Mouse (Mus musculus) limb, embryonic 13.5 days (tissue): ENCODE measurements around the gene Ano3. TPM values are rescaled to one million over a fixed set of nuclear protein-coding genes. Genes with fewer than 3 reads are reported as not detected.

Experiments used
- ATAC-seq: fragments of 200-750 bp; cut with Nextera tagmentation; 2 replicates; pipeline ENCODE4 v1.8.0; 2017; ENCODE audit warnings: low read depth, moderate number of reproducible peaks, moderate TSS enrichment; ENCODE audit not compliant: low FRiP score
- H3K27ac ChIP-seq: fragments of 300-500 bp; sonication (generic); 2 replicates; pipeline ENCODE4 v1.5.1; 2015; ENCODE audit warnings: inconsistent platforms, mild to moderate bottlenecking, moderate library complexity
- H3K27me3 ChIP-seq: fragments of 300-500 bp; sonication (generic); 2 replicates; pipeline ENCODE4 v1.6.1; 2015; ENCODE audit warnings: mild to moderate bottlenecking, inconsistent platforms
- H3K36me3 ChIP-seq: fragments of 300-500 bp; sonication (generic); 2 replicates; pipeline ENCODE4 v1.6.1; 2015; ENCODE audit warnings: inconsistent platforms, mild to moderate bottlenecking, moderate library complexity
- H3K4me1 ChIP-seq: fragments of 300-500 bp; sonication (generic); 2 replicates; pipeline ENCODE4 v1.6.1; 2015; ENCODE audit warnings: inconsistent platforms
- H3K4me2 ChIP-seq: fragments of 300-500 bp; sonication (generic); replicated peaks from 2 replicates; pipeline ENCODE4 v1.6.1; 2015; ENCODE audit warnings: inconsistent platforms, mild to moderate bottlenecking, moderate library complexity
- H3K4me3 ChIP-seq: fragments of 300-500 bp; sonication (generic); 2 replicates; pipeline ENCODE4 v1.5.1; 2015; ENCODE audit warnings: moderate library complexity, mild to moderate bottlenecking, inconsistent platforms
- H3K9ac ChIP-seq: fragments of 300-500 bp; sonication (generic); 2 replicates; pipeline ENCODE4 v1.6.1; 2015; ENCODE audit warnings: mild to moderate bottlenecking, inconsistent platforms
- H3K9me3 ChIP-seq: fragments of 300-500 bp; sonication (generic); 2 replicates; pipeline ENCODE4 v1.6.1; 2016; ENCODE audit warnings: inconsistent platforms
- WGBS: fragments of 180-500 bp; shearing (Covaris S2); methylation state at CpG from one replicate; pipeline ENCODE4 v1.1.7; 2015; 5-methylcytosine and 5-hydroxymethylcytosine counted together
- polyA plus RNA-seq: library from polyadenylated mRNA; unstranded; fragments of >200 nt; fragmentation: Nextera tagmentation; extraction: Ambion mirVana; gene quantifications from 2 replicates; pipeline ENCODE4 v1.2.1, GENCODE M21; 2015

The Ano3 gene
- polyA plus RNA-seq, 1 experiment from 2014 or later: 0.18 TPM

- Histone ChIP-seq H3K9ac (no peak overlapping the region), H3K27me3 (no peaks in the 10 kb centered on the region), H3K36me3 (no peaks in the 10 kb centered on the region), H3K27ac (no peak overlapping the region), H3K4me3 (no peak overlapping the region), H3K4me2 (no peak overlapping the region), H3K9me3 (no peaks in the 10 kb centered on the region), H3K4me1 (no peaks in the 10 kb centered on the region)
- ATAC-seq: no peak
- WGBS: 94% methylated on average over 3 of the region's 3 CpGs
Measured at GRCm38 (mm10) chr2:110709436-110709835, 241.3 kb downstream of the Ano3 start.

DNA sequence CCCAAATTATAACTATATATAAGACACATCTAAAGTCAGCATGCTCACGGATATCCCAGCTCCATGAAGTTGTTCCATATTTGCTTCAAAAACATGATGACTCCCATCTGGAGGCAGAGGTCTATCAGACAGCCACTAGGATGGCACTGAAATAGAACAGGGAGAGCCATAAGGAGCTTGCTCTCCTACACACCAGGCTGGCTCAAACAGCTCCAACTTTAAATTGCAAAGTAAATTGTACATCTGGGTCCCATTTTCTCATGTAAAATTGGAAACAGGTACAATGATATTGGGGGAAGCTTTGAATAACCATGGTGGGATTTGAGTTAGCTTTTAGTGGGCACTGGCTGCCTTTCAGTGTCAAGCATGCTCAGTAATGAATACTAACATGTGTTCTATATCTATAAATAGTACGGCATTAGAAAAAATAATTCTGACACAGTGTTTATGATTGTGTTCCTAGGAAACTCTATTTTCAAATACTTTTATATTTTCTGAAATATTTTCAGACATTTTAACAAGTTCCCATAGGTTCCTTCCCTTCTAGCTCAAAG is 279.6 kb downstream of the Ano3 start:
- Histone ChIP-seq H3K27ac (no peak overlapping the region), H3K4me2 (no peak overlapping the region), H3K27me3 (no peaks in the 10 kb centered on the region), H3K4me1 (peaks cover 3% of the 10 kb centered on the region), H3K9ac (no peak overlapping the region), H3K9me3 (no peaks in the 10 kb centered on the region), H3K36me3 (no peaks in the 10 kb centered on the region), H3K4me3 (no peak overlapping the region)
- peak; percentile 84 for ATAC-seq
- 33% methylated on average over 2 of the region's 2 CpGs for WGBS

- no peak for ATAC-seq
- 45% methylated on average over 4 of the region's 4 CpGs for WGBS
Measured at GRCm38 (mm10) chr2:110663329-110663728, 287.4 kb downstream of the Ano3 start.

GRCm38 (mm10) chr2:110644846-110645245 is 305.9 kb downstream of the Ano3 start:
- no peaks in the 10 kb centered on the region for H3K9me3 ChIP-seq
- no peak overlapping the region for H3K27ac ChIP-seq
- H3K4me2 ChIP-seq: no peak overlapping the region
- H3K4me3 ChIP-seq: no peak overlapping the region
- no peak for ATAC-seq
- H3K36me3 ChIP-seq: no peaks in the 10 kb centered on the region
- H3K4me1 ChIP-seq: no peaks in the 10 kb centered on the region
- H3K27me3 ChIP-seq: no peaks in the 10 kb centered on the region
- H3K9ac ChIP-seq: no peak overlapping the region

More at GRCm38 (mm10) chr2:110663329-110663728, 287.4 kb downstream of the Ano3 start:
- Histone ChIP-seq H3K4me2 (no peak overlapping the region), H3K9me3 (no peaks in the 10 kb centered on the region), H3K27ac (no peak overlapping the region), H3K27me3 (no peaks in the 10 kb centered on the region), H3K4me1 (no peaks in the 10 kb centered on the region), H3K9ac (no peak overlapping the region), H3K36me3 (no peaks in the 10 kb centered on the region), H3K4me3 (no peak overlapping the region)

DNA sequence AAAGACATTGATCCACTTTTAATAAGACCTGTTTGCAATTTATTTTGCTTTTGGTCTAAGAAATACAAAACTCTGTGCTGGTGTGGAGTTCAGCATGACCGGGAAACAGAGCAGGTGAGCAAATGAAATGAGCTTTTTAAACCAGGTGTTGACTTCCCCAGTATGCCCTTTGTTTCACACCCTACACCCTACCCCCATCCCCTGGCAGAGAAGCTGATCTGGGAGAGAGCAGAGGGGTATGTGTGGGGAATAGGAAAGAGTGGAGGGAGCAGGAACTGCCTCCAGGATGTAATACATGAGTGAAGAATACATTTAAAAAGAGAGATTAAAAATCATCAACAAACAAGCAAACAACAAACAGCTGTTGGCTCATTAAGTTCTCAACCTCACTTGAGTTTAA is 306.4 kb downstream of the Ano3 start:
- Histone ChIP-seq H3K27me3 (no peaks in the 10 kb centered on the region), H3K36me3 (no peaks in the 10 kb centered on the region), H3K4me2 (no peak overlapping the region), H3K4me1 (no peaks in the 10 kb centered on the region), H3K27ac (no peak overlapping the region), H3K9ac (no peak overlapping the region), H3K4me3 (no peak overlapping the region), H3K9me3 (no peaks in the 10 kb centered on the region)
- ATAC-seq: no peak
- WGBS: 21% methylated on average over 1 of the region's 1 CpGs

Other genes starting within 250 kb of the Ano3 start
- gene Muc15, start 229.6 kb downstream of the Ano3 start, polyA plus RNA-seq: 0.46 and 0.71 TPM in 2 replicates
- not detected in 2 replicates for gene Gm13941, start 155.1 kb upstream of the Ano3 start, polyA plus RNA-seq
- gene Gm15130, start 202.0 kb upstream of the Ano3 start, polyA plus RNA-seq: not detected in 2 replicates